Mouse (Mus musculus): ENCODE data around the gene Errfi1.

DNA sequence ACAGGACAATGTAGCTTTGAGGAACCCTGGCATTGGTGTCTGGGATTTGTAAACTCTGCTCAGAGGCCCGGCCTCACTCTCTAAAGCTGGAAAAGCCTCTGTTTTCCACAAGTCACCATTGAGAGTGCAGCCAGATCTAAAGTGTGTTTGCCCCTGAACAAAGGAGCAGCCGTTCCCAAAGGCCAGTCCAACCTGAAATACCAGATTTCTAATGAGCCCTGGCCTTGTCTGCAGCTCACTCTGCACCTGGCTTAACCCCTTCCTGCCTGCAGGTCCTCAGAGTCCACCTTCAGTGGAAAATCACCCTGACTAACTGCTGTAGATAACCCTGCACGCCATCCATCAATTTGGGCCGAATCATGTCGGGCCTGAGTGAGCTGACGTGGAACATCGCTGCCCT lies 28.2 kb upstream of the Errfi1 start:
- TF ChIP-seq CTCF (IDR thresholded peaks at IDR 0.05; ENCODE audit: insufficient read depth, low read length) (no peak), POLR2A (IDR thresholded peaks at IDR 0.05; ENCODE audit: borderline replicate concordance, extremely low read depth, low read depth, low read length) (no peak)
